Mouse (Mus musculus) monocyte, adult 2 months (primary cell): ENCODE measurements at regions not wholly inside any gene's neighbourhood (a gene's known extent, or its start where the extent isn't known, plus 50 kb on each side); places are given as distances from the start of the nearest gene placed in this dataset.

ENCODE experiments used
- DNase-seq, 2 experiments: peaks; one replicate each; pipeline ENCODE4 v3.0.0; 2022; ENCODE audit warnings: low spot score in 2 of 2, low read depth in 1 of 2

DNA sequence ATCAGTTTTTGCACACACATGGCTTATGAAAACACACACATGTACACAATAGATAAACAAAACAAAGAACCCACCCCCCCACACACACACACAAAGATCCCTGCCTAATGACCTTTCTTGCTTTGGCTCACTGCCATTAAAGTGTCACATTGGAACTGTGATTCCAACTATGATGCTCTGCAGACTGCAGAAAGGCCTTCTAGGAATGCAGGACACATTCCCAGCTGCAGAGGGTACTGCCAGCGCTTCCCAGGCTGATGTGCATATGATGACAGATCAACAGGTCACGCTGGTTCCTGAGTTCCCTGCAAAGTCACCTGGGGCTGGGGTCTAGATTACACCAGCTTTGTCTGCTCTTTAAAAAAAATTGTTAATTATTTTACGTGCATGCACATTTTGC is 68.1 kb upstream of the Ppm1j start:
- DNase-seq = no peak

DNA sequence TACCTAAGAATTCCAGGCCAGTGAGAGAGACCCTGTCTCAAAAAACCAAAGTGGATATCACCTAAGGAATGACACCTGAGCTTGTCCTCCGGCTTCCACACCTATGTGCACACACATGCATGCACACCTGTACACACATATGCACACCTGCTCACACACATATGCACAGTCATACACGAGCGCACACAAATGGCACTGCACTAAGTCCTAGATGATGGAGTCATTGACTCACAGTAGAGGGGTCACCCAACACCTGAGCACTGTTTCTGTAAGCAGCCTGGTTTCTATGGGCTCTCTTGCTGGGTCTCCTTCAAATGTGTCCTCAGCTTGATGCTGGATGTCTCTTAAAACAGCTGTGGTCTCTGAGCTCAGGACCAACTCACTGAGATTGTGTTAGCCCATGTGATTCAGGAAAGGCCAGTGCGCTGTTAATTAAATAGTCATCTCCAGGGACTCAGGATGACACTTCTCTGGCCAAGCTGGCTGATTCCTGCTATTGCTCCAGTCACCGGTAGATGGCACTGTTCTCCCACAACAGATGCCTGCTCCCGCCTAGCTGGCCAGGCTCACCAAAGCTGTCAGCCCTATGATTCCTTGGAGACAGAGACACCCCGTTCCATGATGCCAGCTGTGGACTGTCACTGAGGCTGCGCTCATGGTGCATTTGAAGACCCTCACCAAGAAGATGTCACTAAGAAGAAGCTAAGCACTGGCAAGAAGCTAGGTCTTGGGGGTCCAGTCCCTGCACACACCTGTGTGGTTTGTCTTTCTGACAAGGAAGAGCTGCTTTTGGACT is 66.8 kb upstream of the Ppm1j start:
- peak in 1 of 2 experiments; percentile 49 for DNase-seq

DNA sequence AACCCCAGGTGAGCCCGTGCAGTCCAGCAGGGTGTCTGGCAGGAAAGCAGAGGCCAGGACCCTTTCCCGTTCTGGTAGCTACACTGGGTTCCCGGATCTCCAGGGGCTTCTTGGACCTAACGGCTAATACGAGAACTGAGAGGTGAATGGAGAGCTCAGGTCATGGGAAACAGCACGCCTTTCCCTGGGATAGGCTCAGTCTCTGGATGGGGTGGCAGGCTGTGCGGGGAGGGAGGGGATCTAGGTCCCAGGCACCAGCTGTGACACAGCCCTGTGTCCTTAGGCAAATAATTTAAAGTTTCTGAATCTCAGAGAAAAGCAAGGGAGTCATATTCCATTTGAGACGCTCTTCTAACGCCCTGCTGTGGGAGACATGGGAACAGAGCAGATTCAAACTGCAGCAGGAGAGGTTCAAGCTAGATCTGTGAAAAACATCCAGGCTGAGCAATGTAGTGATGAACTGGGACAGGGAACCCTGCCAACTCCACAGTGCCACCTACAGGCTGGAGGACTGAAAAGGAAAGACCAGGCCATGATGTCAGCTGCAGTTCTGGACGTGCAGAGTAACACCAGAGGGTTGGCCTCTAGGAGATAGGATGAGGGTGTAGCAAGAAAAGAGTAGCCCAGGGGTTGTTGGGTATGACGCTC is 66.1 kb upstream of the Ppm1j start:
- DNase-seq = peak in 1 of 2 experiments; percentile 16
